Mouse (Mus musculus) E14TG2a.4 (cell line): ENCODE data around the gene Rfx3.
A peak's percentile ranks its signal among the peaks of the same experiment; 100 is the strongest.

Experiments
- H3K27me3 ChIP-seq: 2 replicates; pipeline ENCODE4 v1.6.1; 2014; ENCODE audit warnings: low read length, control low read depth; ENCODE audit not compliant: insufficient read depth
- H3K36me3 ChIP-seq: 2 replicates; pipeline ENCODE4 v1.6.1; 2014; ENCODE audit warnings: low read length, control low read depth; ENCODE audit not compliant: insufficient read depth
- H3K4me1 ChIP-seq: replicated peaks from 2 replicates; pipeline ENCODE4 v1.6.1; 2014; ENCODE audit warnings: low read depth, low read length, control low read depth
- H3K4me3 ChIP-seq: replicated peaks from 2 replicates; pipeline ENCODE4 v1.5.1; 2014; ENCODE audit warnings: mild to moderate bottlenecking, low read length
- H3K9me3 ChIP-seq: 2 replicates; pipeline ENCODE4 v1.6.1; 2014; ENCODE audit warnings: low read length, control low read depth
- CTCF ChIP-seq: conservative IDR thresholded peaks from 2 replicates; pipeline ENCODE4 v1.5.1; 2014; ENCODE audit warnings: low read length
- NANOG ChIP-seq: IDR thresholded peaks from 2 replicates; pipeline ENCODE4 v1.6.1; 2014; ENCODE audit warnings: borderline replicate concordance, low read length, mixed read lengths
- POU5F1 ChIP-seq: IDR thresholded peaks from 2 replicates; pipeline ENCODE4 v1.6.1; 2014; ENCODE audit warnings: low read length, borderline replicate concordance

Gene Rfx3

GRCm38 (mm10) chr19:28010471-28011395, at the start of gene Rfx3:
Gene Rfx3 (minus strand): TSS chr19:28011166.
- Histone ChIP-seq H3K27me3 (no peaks in the 10 kb centered on the region; the same call in 1 of the 2 replicates), H3K4me3 (peak within 1 kb of the TSS; percentile 91), H3K4me1 (peaks cover 10% of the 10 kb centered on the region), H3K36me3 (no peaks in the 10 kb centered on the region), H3K9me3 (no peaks in the 10 kb centered on the region)
- TF ChIP-seq NANOG: no peak
- no peak for TF ChIP-seq CTCF
- TF ChIP-seq POU5F1: no peak

GRCm38 (mm10) chr19:28052058-28052457, 41.1 kb upstream of the Rfx3 start:
- H3K4me3 ChIP-seq: no peak overlapping the region
- TF ChIP-seq POU5F1: no peak
- no peak for TF ChIP-seq CTCF
- no peak for TF ChIP-seq NANOG
- H3K9me3 ChIP-seq: no peaks in the 10 kb centered on the region
- H3K27me3 ChIP-seq: no peaks in the 10 kb centered on the region
- H3K4me1 ChIP-seq: no peaks in the 10 kb centered on the region
- H3K36me3 ChIP-seq: no peaks in the 10 kb centered on the region

GRCm38 (mm10) chr19:28051571-28051970, 40.6 kb upstream of the Rfx3 start:
- H3K4me1 ChIP-seq: no peaks in the 10 kb centered on the region
- no peak for TF ChIP-seq NANOG
- no peak for TF ChIP-seq POU5F1
- TF ChIP-seq CTCF: no peak
- no peaks in the 10 kb centered on the region for H3K9me3 ChIP-seq
- H3K36me3 ChIP-seq: no peaks in the 10 kb centered on the region
- H3K27me3 ChIP-seq: no peaks in the 10 kb centered on the region
- no peak overlapping the region for H3K4me3 ChIP-seq

GRCm38 (mm10) chr19:28049280-28049679, 38.3 kb upstream of the Rfx3 start:
- TF ChIP-seq POU5F1 (no peak), CTCF (no peak), NANOG (no peak)
- no peaks in the 10 kb centered on the region for H3K9me3 ChIP-seq
- H3K4me1 ChIP-seq: no peaks in the 10 kb centered on the region
- H3K27me3 ChIP-seq: no peaks in the 10 kb centered on the region
- H3K4me3 ChIP-seq: no peak overlapping the region
- H3K36me3 ChIP-seq: no peaks in the 10 kb centered on the region

- Histone ChIP-seq H3K36me3 (no peaks in the 10 kb centered on the region), H3K9me3 (no peaks in the 10 kb centered on the region), H3K4me3 (no peak overlapping the region), H3K4me1 (no peaks in the 10 kb centered on the region), H3K27me3 (no peaks in the 10 kb centered on the region)
- TF ChIP-seq CTCF (no peak), NANOG (no peak), POU5F1 (no peak)
These were observed 35.8 kb upstream of the Rfx3 start for GRCm38 (mm10) chr19:28046806-28047205.

- Histone ChIP-seq H3K4me1 (no peaks in the 10 kb centered on the region), H3K36me3 (no peaks in the 10 kb centered on the region), H3K9me3 (no peaks in the 10 kb centered on the region), H3K4me3 (no peak overlapping the region), H3K27me3 (no peaks in the 10 kb centered on the region)
- TF ChIP-seq NANOG (no peak), POU5F1 (no peak), CTCF (no peak)
These were observed 34.0 kb upstream of the Rfx3 start for GRCm38 (mm10) chr19:28044950-28045349.

- no peak for TF ChIP-seq CTCF
- no peak for TF ChIP-seq POU5F1
- TF ChIP-seq NANOG: no peak
- H3K27me3 ChIP-seq: no peaks in the 10 kb centered on the region; the same call in 1 of the 2 replicates
- no peaks in the 10 kb centered on the region for H3K36me3 ChIP-seq
- H3K4me3 ChIP-seq: peak overlapping the region; percentile 91
- H3K9me3 ChIP-seq: no peaks in the 10 kb centered on the region
- H3K4me1 ChIP-seq: peaks cover 10% of the 10 kb centered on the region
These were observed 943 bp upstream of the Rfx3 start for GRCm38 (mm10) chr19:28011718-28012499.

- Histone ChIP-seq H3K9me3 (no peaks in the 10 kb centered on the region), H3K4me3 (peak overlapping the region; percentile 91), H3K27me3 (no peaks in the 10 kb centered on the region; the same call in 1 of the 2 replicates), H3K36me3 (no peaks in the 10 kb centered on the region), H3K4me1 (peaks cover 10% of the 10 kb centered on the region)
- TF ChIP-seq NANOG: no peak
- TF ChIP-seq POU5F1: no peak
- TF ChIP-seq CTCF: no peak
These were observed 391 bp upstream of the Rfx3 start for GRCm38 (mm10) chr19:28011396-28011717.
